Mouse (Mus musculus): Measurements from ENCODE around the gene Ddx25. TPM values are rescaled to one million over a fixed set of nuclear protein-coding genes. Genes with fewer than 3 reads are reported as not detected.

Gene Ddx25
- total and polyA plus RNA-seq, 3 experiments, result 0.33 to 0.85 (median 0.44) TPM

GRCm38 (mm10) chr9:35539001-35539750 lies 19.2 kb downstream of the Ddx25 start:
- H3K4me2 ChIP-seq (ENCODE audit: insufficient read depth, low read depth, poor library complexity, severe bottlenecking), result no peak overlapping the region
- dilution Hi-C loops (cut with MboI; ENCODE audit: extremely low pct_ligation_motif_present, extremely low pct_unique_long_range_greater_than_20kb, low sequenced_read_pairs), result loop anchor here (25.0 kb wide), 1 partner anchor 252 kb away; no protein-coding TSS in a partner anchor
- TF ChIP-seq UBTF (IDR thresholded peaks at IDR 0.05; ENCODE audit: low read depth, low read length) (no peak), MAFK (IDR thresholded peaks at IDR 0.05; ENCODE audit: insufficient replicate concordance, low read length) (no peak), USF2 (conservative IDR thresholded peaks at IDR 0.05; ENCODE audit: low read depth, low read length) (no peak), NELFE (IDR thresholded peaks at IDR 0.05; ENCODE audit: low read depth, low read length) (no peak), CHD1 (IDR thresholded peaks at IDR 0.05; ENCODE audit: low read depth, low read length) (no peak), ELF1 (IDR thresholded peaks at IDR 0.05; ENCODE audit: low read depth, low read length) (no peak), TBP (conservative IDR thresholded peaks at IDR 0.05; ENCODE audit: low read depth, low read length) (no peak), SMC3 (IDR thresholded peaks at IDR 0.05; ENCODE audit: low read depth, low read length) (no peak), TCF12 (IDR thresholded peaks at IDR 0.05; ENCODE audit: low read depth, low read length) (no peak)

GRCm38 (mm10) chr9:35535876-35536275 lies 22.5 kb downstream of the Ddx25 start:
- Histone ChIP-seq H3K9ac (ENCODE audit: insufficient read depth, low read depth) (no peak overlapping the region), H3K36me3 (replicated peaks in 1 of 2; ENCODE audit: control insufficient read depth in 1 of 2, insufficient read depth in 1 of 2, low read length in 1 of 2) (no peaks in the 10 kb centered on the region), H3K4me2 (ENCODE audit: insufficient read depth, low read depth, poor library complexity, severe bottlenecking) (no peak overlapping the region), H3K27me3 (replicated peaks) (no peaks in the 10 kb centered on the region), H3K9me3 (replicated peaks; ENCODE audit: low read length) (no peaks in the 10 kb centered on the region), H3K4me3 (replicated peaks in 1 of 3; ENCODE audit: low read depth in 2 of 3, low read length in 2 of 3, poor library complexity in 1 of 3) (no peak overlapping the region), H3K27ac (ENCODE audit: insufficient read depth, low read depth) (no peak overlapping the region), H3K4me1 (ENCODE audit: control insufficient read depth in 1 of 2, insufficient read depth in 2 of 2) (peaks cover 6 to 33% of the 10 kb centered on the region in 2 experiments; a peak in 3 of 4 replicates), H3K79me2 (replicated peaks; ENCODE audit: control insufficient read depth, extremely low read depth, insufficient read depth, poor library complexity, severe bottlenecking) (no peaks in the 10 kb centered on the region)
- dilution Hi-C loops (cut with MboI; ENCODE audit: extremely low pct_ligation_motif_present, extremely low pct_unique_long_range_greater_than_20kb, low sequenced_read_pairs) (loop anchor here (25.0 kb wide), 1 partner anchor 249 kb away; no protein-coding TSS in a partner anchor), in situ Hi-C loops (cut with MboI; ENCODE audit: low pct_ligation_motif_present, low pct_unique_long_range_greater_than_20kb, low sequenced_read_pairs) (loop anchor here (25.0 kb wide), 1 partner anchor 499 kb away; no protein-coding TSS in a partner anchor)
- TF ChIP-seq USF1 (IDR thresholded peaks at IDR 0.05; ENCODE audit: low read depth, low read length) (no peak), HCFC1 (IDR thresholded peaks at IDR 0.05; ENCODE audit: low read depth, low read length) (no peak), USF2 (conservative IDR thresholded peaks at IDR 0.05; ENCODE audit: low read depth, low read length) (no peak), POLR2AphosphoS2 (IDR thresholded peaks at IDR 0.05; ENCODE audit: low read depth, low read length) (no peak)
- DNase-seq (ENCODE audit: extremely low read depth), result no peak

More at GRCm38 (mm10) chr9:35539001-35539750, 19.2 kb downstream of the Ddx25 start:
- no peak overlapping the region for H3K4me3 ChIP-seq (replicated peaks in 1 of 3; ENCODE audit: low read depth in 2 of 3, low read length in 2 of 3, poor library complexity in 1 of 3)
- no peaks in the 10 kb centered on the region for H3K9me3 ChIP-seq (replicated peaks; ENCODE audit: low read length)
- no peak for DNase-seq (ENCODE audit: extremely low read depth)
- no peaks in the 10 kb centered on the region for H3K79me2 ChIP-seq (replicated peaks; ENCODE audit: control insufficient read depth, extremely low read depth, insufficient read depth, poor library complexity, severe bottlenecking)
- no peak overlapping the region for H3K9ac ChIP-seq (ENCODE audit: insufficient read depth, low read depth)
- no peaks in the 10 kb centered on the region for H3K36me3 ChIP-seq (replicated peaks in 1 of 2; ENCODE audit: control insufficient read depth in 1 of 2, insufficient read depth in 1 of 2, low read length in 1 of 2)
- peaks cover 6 to 38% of the 10 kb centered on the region in 2 experiments; a peak in 3 of 4 replicates for H3K4me1 ChIP-seq (ENCODE audit: control insufficient read depth in 1 of 2, insufficient read depth in 2 of 2)
- H3K27ac ChIP-seq (ENCODE audit: insufficient read depth, low read depth), result no peak overlapping the region
- in situ Hi-C loops (cut with MboI; ENCODE audit: low pct_ligation_motif_present, low pct_unique_long_range_greater_than_20kb, low sequenced_read_pairs), result loop anchor here (25.0 kb wide), 1 partner anchor 502 kb away; no protein-coding TSS in a partner anchor
- no peaks in the 10 kb centered on the region for H3K27me3 ChIP-seq (replicated peaks)
